Mouse (Mus musculus) cortical plate, adult 2 months (tissue): ENCODE results near the gene Ttc33. TPM values are rescaled to one million over a fixed set of nuclear protein-coding genes. Genes with fewer than 3 reads are reported as not detected.

Source experiments
- H3K27ac ChIP-seq: fragments of 200-500 bp; 2 replicates; pipeline ENCODE4 v1.5.1; 2012; ENCODE audit warnings: low read length, control low read depth, inconsistent platforms; ENCODE audit not compliant: insufficient read depth
- H3K4me1 ChIP-seq: fragments of 200-500 bp; 2 replicates; pipeline ENCODE4 v1.6.1; 2011; ENCODE audit warnings: low read length; ENCODE audit not compliant: control insufficient read depth, insufficient read depth
- H3K4me3 ChIP-seq: fragments of 200-500 bp; 2 replicates; pipeline ENCODE4 v1.5.1; 2011; ENCODE audit warnings: mild to moderate bottlenecking, low read length, control low read depth; ENCODE audit not compliant: insufficient read depth
- CTCF ChIP-seq: fragments of 200-500 bp; IDR thresholded peaks from 2 replicates; pipeline ENCODE4 v1.5.1; 2011; ENCODE audit warnings: mild to moderate bottlenecking, control low read depth, low read length; ENCODE audit not compliant: insufficient read depth; ENCODE audit errors: extremely low read depth
- POLR2A ChIP-seq: fragments of 200-500 bp; IDR thresholded peaks from 2 replicates; pipeline ENCODE4 v1.6.1; 2011; ENCODE audit warnings: mild to moderate bottlenecking, low read length, control low read depth; ENCODE audit not compliant: insufficient read depth; ENCODE audit errors: extremely low read depth
- polyA plus RNA-seq: library from polyadenylated mRNA; depleted of rRNA; stranded (reverse); fragments of >200 nt; gene quantifications from 2 replicates; pipeline ENCODE4 v1.2.3, GENCODE M21; 2012; rRNA removed

The Ttc33 gene
- polyA plus RNA-seq = 48.8 and 57.5 TPM in 2 replicates

DNA sequence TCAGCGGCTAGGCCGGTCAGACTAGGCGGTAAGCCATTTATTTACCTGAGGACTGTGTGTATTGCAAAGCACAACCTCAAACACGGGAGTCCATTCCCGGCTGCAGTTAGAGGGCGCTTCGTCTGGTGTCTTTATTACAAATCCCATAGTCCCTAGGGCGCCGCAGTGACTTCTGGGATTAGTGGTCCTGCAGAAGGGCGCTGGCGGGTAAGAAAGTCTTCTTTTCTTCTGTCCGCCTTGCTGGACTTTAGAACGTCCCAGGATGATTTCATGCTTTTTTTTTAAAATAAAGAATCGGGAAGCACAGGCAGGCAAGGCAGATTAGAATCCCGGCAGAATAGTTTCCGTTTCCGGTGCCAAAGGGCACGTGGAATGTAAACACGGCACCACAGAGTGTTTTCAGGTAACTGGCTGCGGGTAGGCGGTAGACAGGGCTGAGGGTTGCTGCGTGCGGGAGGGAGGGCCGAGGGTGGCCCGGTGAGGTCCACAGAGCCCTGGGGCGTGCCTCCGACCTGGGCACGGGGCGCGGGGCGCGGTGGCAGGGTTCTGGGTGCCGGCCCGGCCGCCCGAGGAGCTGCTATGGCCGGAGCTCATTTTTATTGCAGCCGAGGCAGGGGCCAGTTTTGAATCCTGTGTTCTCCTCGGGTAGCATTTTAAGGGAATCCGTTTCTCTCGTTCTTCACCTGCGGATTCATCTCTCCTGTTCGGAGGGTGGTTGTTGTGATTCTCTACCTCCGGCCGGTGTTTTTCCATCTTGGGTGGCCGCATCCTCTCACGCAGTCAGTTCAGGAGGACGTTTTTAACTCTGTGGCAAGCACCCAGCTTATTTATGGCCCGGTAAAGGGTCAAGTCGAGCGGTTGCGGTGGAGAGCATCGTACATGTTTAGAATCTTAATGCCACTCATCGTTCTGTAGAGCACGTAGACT is at the start of gene Ttc33:
Gene Ttc33 (plus strand): TSS at position 160 of the 927 bp plus-strand sequence.
- peak within 1 kb of the TSS; percentile 19 for H3K27ac ChIP-seq
- TF ChIP-seq CTCF (no peak), POLR2A (peak; percentile 48; the same call in 1 of the 2 replicates)
- H3K4me1 ChIP-seq = peaks cover 4% of the 10 kb centered on the region; the same call in 1 of the 2 replicates
- H3K4me3 ChIP-seq = peak within 1 kb of the TSS; percentile 57

DNA sequence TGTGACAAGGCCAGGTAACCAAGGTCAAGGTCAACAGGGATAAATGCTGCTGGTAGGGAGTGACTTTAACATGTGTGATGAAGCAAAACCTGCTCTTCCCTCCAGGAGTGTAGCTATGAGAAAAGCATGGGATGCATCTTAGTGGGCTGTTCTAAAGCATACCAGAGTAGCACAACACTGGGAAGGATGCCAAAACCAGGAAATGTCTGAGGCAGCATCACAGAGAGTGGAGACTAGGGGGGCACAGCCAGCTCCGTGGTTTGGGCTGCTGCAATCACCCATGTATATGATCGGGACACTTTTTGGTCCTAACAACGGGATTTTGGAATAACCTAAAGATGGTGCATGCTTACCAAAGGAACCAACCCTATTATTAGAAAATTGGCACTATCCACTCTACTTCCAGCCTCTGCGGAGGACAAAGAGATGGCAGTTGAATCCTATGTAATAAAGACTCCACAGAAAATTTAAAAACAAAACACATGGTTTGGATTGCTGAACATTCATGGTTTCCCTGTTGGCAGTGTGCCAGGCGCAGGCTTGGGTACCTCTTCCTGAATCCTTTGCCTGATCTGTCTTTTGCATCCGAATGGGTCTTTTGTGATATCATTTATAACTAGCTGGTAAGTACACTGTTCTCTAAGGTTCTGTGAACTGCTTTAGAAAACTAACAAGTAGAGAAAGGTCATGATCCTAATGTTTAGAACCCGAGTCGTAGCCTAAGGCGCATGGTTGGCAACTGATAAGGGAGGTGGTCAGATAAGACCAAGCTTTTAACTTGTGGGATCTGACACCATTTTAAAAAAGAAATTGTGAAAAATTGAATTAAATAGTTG is 47.1 kb upstream of the Ttc33 start:
- no peak overlapping the region for H3K27ac ChIP-seq
- no peak for TF ChIP-seq CTCF
- TF ChIP-seq POLR2A = no peak
- H3K4me1 ChIP-seq = no peaks in the 10 kb centered on the region
- H3K4me3 ChIP-seq = no peak overlapping the region

- TF ChIP-seq POLR2A = no peak
- TF ChIP-seq CTCF = no peak
Observed at GRCm38 (mm10) chr15:5139366-5139765, 46.0 kb upstream of the Ttc33 start.

DNA sequence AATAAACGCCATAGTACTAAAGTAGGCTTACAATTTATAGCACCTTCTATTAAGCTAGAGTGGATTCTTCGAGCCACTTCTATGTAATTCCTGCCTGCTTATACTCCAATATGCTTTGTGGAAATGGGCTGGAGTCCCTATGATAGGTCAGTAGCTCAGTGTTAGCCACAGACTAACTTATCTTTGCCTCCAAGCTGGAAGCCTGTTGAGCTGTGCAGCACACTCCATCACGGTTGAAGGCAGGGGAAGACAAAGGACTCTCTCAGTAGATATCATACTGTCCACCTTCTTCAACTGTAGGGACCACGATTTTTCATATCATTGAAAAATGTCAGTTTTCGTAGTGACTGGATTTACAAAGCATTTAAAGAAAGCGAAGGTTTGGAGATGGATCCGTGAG is 45.5 kb upstream of the Ttc33 start:
- H3K4me1 ChIP-seq = peaks cover under 1% of the 10 kb centered on the region; the same call in 1 of the 2 replicates
- H3K27ac ChIP-seq = no peak overlapping the region
- H3K4me3 ChIP-seq = no peak overlapping the region
- TF ChIP-seq POLR2A (no peak), CTCF (no peak)

More at GRCm38 (mm10) chr15:5139366-5139765, 46.0 kb upstream of the Ttc33 start:
- H3K4me3 ChIP-seq = no peak overlapping the region
- no peaks in the 10 kb centered on the region for H3K4me1 ChIP-seq
- H3K27ac ChIP-seq = no peak overlapping the region

GRCm38 (mm10) chr15:5140357-5140756 is 45.0 kb upstream of the Ttc33 start:
- TF ChIP-seq CTCF (no peak), POLR2A (no peak)

DNA sequence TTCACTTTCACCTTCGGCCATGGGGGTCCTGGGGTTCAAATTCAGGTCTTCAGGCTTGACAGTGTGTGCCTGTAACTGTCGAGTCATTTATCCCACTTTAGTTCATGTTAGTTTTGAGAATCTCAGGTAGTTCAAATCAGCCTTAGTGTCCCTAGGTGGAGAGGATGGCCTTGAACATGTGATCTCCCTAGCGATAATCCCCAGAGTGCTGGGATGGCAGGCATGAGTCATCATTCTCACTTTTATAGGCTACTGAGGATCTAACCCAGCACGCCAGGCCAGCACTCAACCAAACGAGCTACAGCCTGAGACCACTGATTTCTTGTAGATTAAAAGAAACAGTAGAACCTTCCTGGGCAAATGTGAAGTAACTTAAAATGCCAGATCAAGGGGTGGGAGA is 43.3 kb upstream of the Ttc33 start:
- TF ChIP-seq CTCF = no peak
- TF ChIP-seq POLR2A = no peak
- no peak overlapping the region for H3K4me3 ChIP-seq
- peaks cover 6% of the 10 kb centered on the region; the same call in 1 of the 2 replicates for H3K4me1 ChIP-seq
- no peak overlapping the region for H3K27ac ChIP-seq

More at GRCm38 (mm10) chr15:5140357-5140756, 45.0 kb upstream of the Ttc33 start:
- Histone ChIP-seq H3K4me3 (no peak overlapping the region), H3K4me1 (peaks cover 4% of the 10 kb centered on the region; the same call in 1 of the 2 replicates), H3K27ac (no peak overlapping the region)

GRCm38 (mm10) chr15:5142714-5143113 is 42.6 kb upstream of the Ttc33 start:
- Histone ChIP-seq H3K27ac (no peak overlapping the region), H3K4me3 (no peak overlapping the region; the same call in 1 of the 2 replicates), H3K4me1 (peaks cover 6% of the 10 kb centered on the region; the same call in 1 of the 2 replicates)
- TF ChIP-seq POLR2A (no peak), CTCF (no peak)

DNA sequence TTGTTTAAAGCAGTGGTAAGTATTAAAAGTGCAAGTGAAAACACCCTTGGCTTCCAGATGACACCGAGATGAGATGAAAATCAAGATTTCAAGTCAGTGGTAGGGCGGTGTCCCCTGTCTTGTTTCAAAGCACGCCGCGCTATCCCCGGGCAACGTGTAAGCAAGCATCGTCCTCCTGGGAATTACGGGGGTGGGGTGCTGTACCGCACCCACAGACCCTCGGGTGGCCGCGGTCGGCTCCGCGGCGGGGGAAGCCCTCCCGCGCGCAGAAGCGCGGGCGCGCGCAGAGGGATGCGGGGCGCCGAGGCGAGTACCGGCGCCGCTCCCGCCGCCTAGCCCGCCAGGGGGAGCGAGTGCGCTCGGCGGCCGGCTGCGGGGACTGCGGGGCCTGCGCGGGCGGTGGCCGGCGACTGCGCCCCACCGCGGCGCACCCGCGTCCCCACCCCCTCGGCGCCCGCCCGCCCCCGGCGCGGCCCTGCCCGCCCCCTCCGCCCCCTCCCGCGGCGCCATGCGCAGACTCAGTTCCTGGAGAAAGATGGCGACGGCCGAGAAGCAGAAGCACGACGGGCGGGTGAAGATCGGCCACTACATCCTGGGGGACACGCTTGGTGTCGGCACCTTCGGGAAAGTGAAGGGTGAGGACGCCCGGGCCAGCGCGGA is 41.8 kb upstream of the Ttc33 start, which contains the start of gene Prkaa1:
Gene Prkaa1 (plus strand): TSS at position 501 of the 660 bp plus-strand sequence.
- H3K27ac ChIP-seq = peak within 1 kb of the TSS; percentile 97
- peak within 1 kb of the TSS; percentile 98 for H3K4me3 ChIP-seq
- peaks cover 6% of the 10 kb centered on the region; the same call in 1 of the 2 replicates for H3K4me1 ChIP-seq
- 0 out of 2 replicates have a peak, but pooled peaks have one; percentile 40 for TF ChIP-seq POLR2A
- TF ChIP-seq CTCF = no peak

DNA sequence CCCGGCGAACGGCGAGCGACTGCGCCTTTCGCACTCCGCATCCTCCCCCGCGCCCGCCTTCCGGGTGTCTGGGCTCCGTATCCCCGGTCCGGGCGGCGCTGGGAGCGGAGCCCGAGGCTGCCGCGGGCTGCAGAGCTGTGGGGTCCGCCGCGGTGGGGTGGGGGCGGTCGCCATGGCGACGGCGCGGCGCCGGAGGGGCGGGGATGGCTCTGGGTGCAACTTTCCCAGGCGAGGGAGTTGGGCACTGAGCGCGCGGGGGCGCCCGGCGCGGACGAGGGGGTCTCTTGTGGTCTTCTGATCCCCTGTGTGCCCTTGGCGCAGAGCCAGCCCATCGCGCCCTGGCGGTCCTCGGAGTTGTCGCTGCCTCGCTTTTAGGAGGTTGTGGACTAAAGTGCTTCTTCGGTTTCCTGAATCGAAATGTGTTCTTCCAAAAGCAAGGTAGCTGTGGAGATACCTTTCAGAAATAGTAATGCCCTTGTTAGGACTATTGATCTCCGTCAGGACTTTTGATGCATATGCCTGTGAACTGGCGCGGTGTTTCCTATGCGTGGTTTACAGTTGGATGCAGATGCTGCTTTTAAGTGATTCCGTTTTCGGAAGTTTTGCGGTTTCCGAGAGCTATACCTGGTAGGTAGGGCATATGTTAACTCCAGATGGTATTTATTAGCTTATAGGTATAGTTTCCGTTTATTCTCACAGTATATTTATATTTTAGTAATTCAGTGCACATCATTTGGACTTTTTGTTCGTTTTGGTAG is 41.1 kb upstream of the Ttc33 start:
- Histone ChIP-seq H3K27ac (peak overlapping the region; percentile 97), H3K4me3 (peak overlapping the region; percentile 98), H3K4me1 (peaks cover 6% of the 10 kb centered on the region; the same call in 1 of the 2 replicates)
- TF ChIP-seq POLR2A (no peak), CTCF (no peak)
